Mouse (Mus musculus): ENCODE measurements around the gene Ahdc1.

Gene Ahdc1

DNA sequence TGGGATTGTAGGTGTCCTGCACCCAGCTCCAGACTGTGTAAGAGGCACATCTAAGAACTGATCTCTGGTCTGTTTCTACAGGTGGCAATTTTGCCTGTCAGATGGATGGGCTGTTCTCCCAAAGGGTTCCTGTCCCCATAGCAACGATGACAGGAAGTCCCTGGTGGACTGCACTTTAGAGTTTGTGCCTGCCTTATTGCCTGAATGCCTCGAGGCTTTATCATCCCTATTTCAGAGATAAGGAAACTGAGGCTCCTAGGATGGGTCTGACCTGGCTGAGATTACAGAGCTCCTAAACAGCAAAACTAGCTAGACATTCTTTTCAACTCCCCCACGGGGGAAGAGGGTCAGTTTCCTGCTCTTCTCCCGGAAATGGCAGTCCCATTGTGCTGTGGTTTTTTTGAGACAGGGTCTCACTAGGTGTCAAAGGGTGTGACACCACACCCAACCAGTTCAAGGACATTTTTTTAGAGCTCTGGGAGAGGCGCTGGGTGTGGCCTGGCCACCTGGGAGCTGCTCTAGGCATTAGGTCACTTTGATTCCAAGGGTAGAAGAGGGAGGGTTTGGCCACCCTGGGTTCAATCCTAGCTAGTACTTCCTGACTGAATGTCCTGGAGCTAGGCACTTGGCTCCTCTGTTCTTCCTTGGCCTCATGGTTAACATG, 111.0 kb downstream of the Ahdc1 start:
- DNase-seq (ENCODE audit: low read depth, low spot score) = no peak

DNA sequence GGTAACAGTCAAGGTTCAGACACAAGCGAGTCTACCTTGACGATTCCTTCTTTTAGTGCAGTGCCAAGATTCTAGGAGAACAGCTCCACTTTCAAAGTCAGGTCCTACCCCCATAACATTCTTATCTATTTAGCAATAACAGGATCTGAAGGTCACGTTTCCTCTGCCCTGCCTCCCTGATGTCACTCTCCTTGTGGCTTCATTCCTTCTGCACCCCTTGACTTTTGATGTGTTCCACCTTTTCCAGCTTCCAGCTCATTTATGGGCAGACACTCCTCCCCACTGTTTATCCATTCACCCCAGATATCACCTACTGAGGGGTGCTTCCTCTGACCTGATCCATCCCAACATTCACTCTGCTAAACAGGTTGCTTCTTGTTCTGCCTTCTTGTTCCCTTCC, 116.0 kb downstream of the Ahdc1 start:
- DNase-seq (ENCODE audit: low read depth, low spot score) = no peak

All from retina, postnatal 7 days (tissue).